Mouse (Mus musculus) ovary, postnatal 36 days (tissue): ENCODE data around the gene Gtf2h5.

Source experiments
- DNase-seq: peaks from one replicate; pipeline ENCODE4 v3.0.0; 2022; ENCODE audit warnings: low spot score, mixed read lengths

The Gtf2h5 gene

GRCm38 (mm10) chr17:6110956-6111355, 31.4 kb downstream of the Gtf2h5 start:
- no peak for DNase-seq

GRCm38 (mm10) chr17:6113653-6114052, 34.1 kb downstream of the Gtf2h5 start:
- DNase-seq = no peak

- DNase-seq = no peak
These were observed 35.5 kb downstream of the Gtf2h5 start for GRCm38 (mm10) chr17:6115085-6115484.

- DNase-seq = no peak
These were observed 37.7 kb downstream of the Gtf2h5 start for GRCm38 (mm10) chr17:6117148-6117725.

GRCm38 (mm10) chr17:6117917-6118316, 38.3 kb downstream of the Gtf2h5 start:
- no peak for DNase-seq

- DNase-seq = no peak
These were observed 39.3 kb downstream of the Gtf2h5 start for GRCm38 (mm10) chr17:6118861-6119260.

GRCm38 (mm10) chr17:6123776-6124175, 44.2 kb downstream of the Gtf2h5 start:
- no peak for DNase-seq

GRCm38 (mm10) chr17:6125441-6125840, 45.9 kb downstream of the Gtf2h5 start:
- no peak for DNase-seq

GRCm38 (mm10) chr17:6128039-6128438, 48.5 kb downstream of the Gtf2h5 start:
- DNase-seq = no peak

- DNase-seq = no peak
These were observed 49.8 kb downstream of the Gtf2h5 start for GRCm38 (mm10) chr17:6129361-6129760.

GRCm38 (mm10) chr17:6131083-6131482, 51.5 kb downstream of the Gtf2h5 start:
- DNase-seq = no peak
